Mouse (Mus musculus) left cerebral cortex, adult 18-20 months (tissue): ENCODE results near the gene Gm42715. TPM values are rescaled to one million over a fixed set of nuclear protein-coding genes. Genes with fewer than 3 reads are reported as not detected.

Experiments used
- DNase-seq, 2 experiments: peaks; one replicate each; pipeline ENCODE4 v3.0.0; 2021 to 2022; ENCODE audit warnings: low spot score in 2 of 2, mixed read lengths in 1 of 2
- microRNA-seq, 2 experiments: library from miRNA; unstranded; fragments of <30 nt; microRNA quantifications; one replicate each; pipeline ENCODE4 v1.2.0; 2021
- total RNA-seq, 2 experiments: library from RNA; stranded (reverse); gene quantifications; 2 replicates each; pipeline ENCODE4 v1.2.3; 2021

Gm42715 gene
- total RNA-seq, 2 experiments from 2014 or later, result 8.9 to 10.7 TPM

GRCm38 (mm10) chr7:127616336-127616735 lies 97.0 kb downstream of the Gm42715 start:
- no peak for DNase-seq

Small RNA genes lying within 50 kb of the gene (microRNA-seq; reads per million reads assigned to microRNA genes)
- gene Gm47278 (0 reads per million in 2 experiments), gene Mir7060 (0 reads per million in 2 experiments)

Other genes starting within 250 kb of the Gm42715 start
- gene Sephs2, start 245.5 kb upstream of the Gm42715 start, total RNA-seq, result 10 to 100 TPM; 33.4 to 35.8 TPM
- under 1 TPM; 0.42 to 0.86 TPM for gene Itgal, start 223.3 kb upstream of the Gm42715 start, total RNA-seq
- gene Zfp768, start 174.0 kb upstream of the Gm42715 start, total RNA-seq, result 10 to 100 TPM; 13.7 to 14.5 TPM
- 1 to 10 TPM; 6.6 to 7.4 TPM for gene Zfp747, start 143.5 kb upstream of the Gm42715 start, total RNA-seq
- 1 to 10 TPM; 3.9 to 4.8 TPM for gene 9130019O22Rik, start 132.4 kb upstream of the Gm42715 start, total RNA-seq
- gene E430018J23Rik, start 126.0 kb upstream of the Gm42715 start, total RNA-seq, result 1 to 10 TPM; 7.4 to 7.6 TPM
- 1 to 10 TPM; 4.3 to 4.8 TPM for gene Zfp764, start 112.8 kb upstream of the Gm42715 start, total RNA-seq
- gene Zfp688, start 97.5 kb upstream of the Gm42715 start, total RNA-seq, result 10 to 100 TPM; 12.7 to 15.7 TPM
- gene Zfp689, start 70.4 kb upstream of the Gm42715 start, total RNA-seq, result 1 to 10 TPM; 5.4 to 6.2 TPM
- 10 to 100 TPM; 24.6 to 33.0 TPM for gene Prr14, start 60.0 kb upstream of the Gm42715 start, total RNA-seq
- 10 to 100 TPM; 54.5 to 57.8 TPM for gene Fbrs, start 40.4 kb upstream of the Gm42715 start, total RNA-seq
- gene Srcap, start 7.6 kb upstream of the Gm42715 start, total RNA-seq, result 10 to 100 TPM; 94.9 to 99.7 TPM
- 1 to 10 TPM in 1 of 2 experiments, not detected in 1; 1.0 TPM for gene Tmem265, start 41.8 kb downstream of the Gm42715 start, total RNA-seq
- 10 to 100 TPM; 70.6 to 81.2 TPM for gene Phkg2, start 53.8 kb downstream of the Gm42715 start, total RNA-seq
- 1 to 10 TPM; 7.5 to 8.9 TPM for gene Ccdc189, start 69.0 kb downstream of the Gm42715 start, total RNA-seq
- gene Rnf40, start 69.2 kb downstream of the Gm42715 start, total RNA-seq, result 10 to 100 TPM; 63.6 to 73.4 TPM
- 10 to 100 TPM; 23.1 to 24.0 TPM for gene Zfp629, start 96.2 kb downstream of the Gm42715 start, total RNA-seq
- gene Bcl7c, start 189.3 kb downstream of the Gm42715 start, total RNA-seq, result 10 to 100 TPM; 44.6 to 46.4 TPM
- gene Ctf1, start 193.2 kb downstream of the Gm42715 start, total RNA-seq, result 1 to 10 TPM; 2.7 to 4.4 TPM
- gene Ctf2, start 212.6 kb downstream of the Gm42715 start, total RNA-seq, result not detected
- gene Fbxl19, start 225.0 kb downstream of the Gm42715 start, total RNA-seq, result 10 to 100 TPM; 68.8 to 74.6 TPM